Mouse (Mus musculus) testis, adult 2 months (tissue): ENCODE data around the gene Hist2h2ab.

Experiments
- CTCF ChIP-seq: fragments of 200-500 bp; IDR thresholded peaks from 2 replicates; pipeline ENCODE4 v1.5.1; 2012; ENCODE audit warnings: low read depth, mild to moderate bottlenecking, inconsistent platforms, low read length, moderate library complexity; ENCODE audit not compliant: control insufficient read depth, insufficient read depth, insufficient replicate concordance
- POLR2A ChIP-seq: fragments of 200-500 bp; IDR thresholded peaks from 2 replicates; pipeline ENCODE4 v1.6.1; 2012; ENCODE audit warnings: low read depth, mild to moderate bottlenecking, inconsistent platforms, low read length, moderate library complexity; ENCODE audit not compliant: control insufficient read depth

DNA sequence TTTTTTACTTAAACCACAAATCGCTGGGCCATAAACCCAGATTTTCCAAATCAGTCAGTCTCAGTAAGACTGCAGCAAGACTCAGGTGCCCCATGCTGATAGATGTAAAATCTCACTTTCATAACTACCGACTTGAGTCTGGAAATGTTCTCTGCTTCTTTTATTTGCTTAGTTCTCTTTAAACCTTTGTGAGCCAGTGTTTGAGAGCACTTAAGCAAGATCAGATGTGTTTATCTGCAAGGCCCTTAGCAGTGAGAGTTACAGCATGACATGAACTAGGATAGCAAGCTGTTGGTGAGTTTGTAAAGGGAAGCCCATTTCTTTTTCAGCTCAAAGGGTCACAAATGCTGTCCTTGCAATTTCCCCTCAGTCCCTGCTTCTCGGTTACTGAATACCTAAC, 37.5 kb downstream of the Hist2h2ab start:
- TF ChIP-seq CTCF, result no peak
- TF ChIP-seq POLR2A, result no peak
